Mouse (Mus musculus): ENCODE data around the gene Prr27.

The Prr27 gene

GRCm38 (mm10) chr5:87825386-87825785 lies at the start of gene Prr27:
Gene Prr27 (plus strand): TSS chr5:87825686.
- no peak for DNase-seq (ENCODE audit: low spot score)

DNA sequence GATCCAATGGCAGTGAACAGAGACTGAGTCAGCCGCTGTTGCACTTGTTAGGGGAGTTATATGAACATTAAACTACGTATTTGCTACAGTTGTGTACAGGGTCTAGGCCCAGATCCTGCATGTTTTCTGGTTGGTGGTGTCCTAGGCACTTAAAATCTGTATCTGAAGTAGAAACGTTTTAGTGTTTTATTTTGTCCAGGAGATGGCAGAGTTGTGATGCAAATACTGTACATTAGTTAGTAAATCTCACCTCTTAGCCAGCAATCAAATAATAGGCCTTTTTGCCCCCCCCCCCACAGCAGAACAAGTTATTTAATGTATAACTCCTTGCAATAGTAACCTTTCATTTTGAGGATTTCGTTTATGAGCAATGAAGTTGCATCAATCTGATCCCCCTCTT lies 42.8 kb upstream of the Prr27 start:
- DNase-seq (ENCODE audit: low spot score), result no peak

DNA sequence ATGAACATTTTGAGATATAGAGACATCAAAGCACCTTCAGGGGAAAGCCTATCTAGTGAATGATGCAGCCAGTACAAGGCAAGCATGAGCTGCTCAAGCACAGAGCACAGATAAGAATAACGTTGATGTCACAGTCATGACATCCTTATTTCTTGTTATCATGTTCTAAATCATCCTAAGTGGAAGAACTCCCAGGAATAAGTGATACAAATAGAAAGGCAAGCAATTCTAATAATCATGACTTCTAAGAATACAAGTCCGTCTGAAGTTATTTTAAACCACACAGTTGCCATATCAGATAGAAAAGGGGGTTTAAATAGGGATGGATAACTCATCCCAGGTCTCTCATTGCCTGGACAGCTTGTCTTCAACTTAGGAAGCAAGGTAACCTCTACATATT lies 17.7 kb upstream of the Prr27 start, which contains the start of gene Csn1s2b:
Csn1s2b (plus strand) TSS at position 301 of the 400 bp plus-strand sequence.
- DNase-seq (ENCODE audit: low spot score), result no peak

DNA sequence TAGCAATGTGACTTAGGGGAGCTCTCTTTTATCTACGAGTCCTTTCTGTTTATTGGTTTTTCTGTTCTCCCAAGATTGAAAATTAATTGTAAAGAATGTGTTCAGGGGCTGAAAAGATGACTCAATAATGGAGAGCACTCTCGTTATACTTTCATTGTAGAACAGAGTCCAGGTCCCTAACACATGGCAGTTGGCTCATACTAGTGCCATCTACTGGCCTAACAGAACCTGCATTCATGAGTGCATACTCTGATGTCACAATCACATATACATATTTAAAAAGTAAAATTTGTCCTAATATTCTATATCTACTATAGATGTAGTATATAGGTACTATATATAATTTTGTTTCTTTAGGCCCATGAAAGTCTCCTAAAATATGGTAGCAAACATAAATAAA lies 16.2 kb upstream of the Prr27 start:
- DNase-seq (ENCODE audit: low spot score), result no peak

- DNase-seq (ENCODE audit: low spot score), result no peak
Measured at GRCm38 (mm10) chr5:87855136-87855716, 29.7 kb downstream of the Prr27 start.

DNA sequence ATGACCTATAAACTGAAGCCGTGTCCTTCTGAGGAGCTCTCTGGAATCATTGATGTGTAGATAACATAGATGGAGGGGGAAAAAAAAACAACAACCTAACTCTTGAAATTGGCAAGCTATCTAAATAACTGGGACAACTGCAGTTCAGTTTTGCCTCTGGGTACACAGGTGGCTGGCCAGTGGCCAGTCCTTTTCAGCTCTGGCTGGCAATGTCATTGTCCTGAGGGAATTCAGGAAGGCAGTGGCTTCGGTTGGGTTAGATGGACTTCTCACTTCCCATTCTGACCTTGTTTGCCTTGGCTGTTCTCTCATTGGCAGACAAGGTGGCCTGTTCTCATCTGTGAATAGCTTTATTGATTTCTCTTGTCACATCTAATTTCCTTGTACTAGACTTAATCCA lies 44.6 kb downstream of the Prr27 start:
- DNase-seq (ENCODE audit: low spot score), result no peak

DNA sequence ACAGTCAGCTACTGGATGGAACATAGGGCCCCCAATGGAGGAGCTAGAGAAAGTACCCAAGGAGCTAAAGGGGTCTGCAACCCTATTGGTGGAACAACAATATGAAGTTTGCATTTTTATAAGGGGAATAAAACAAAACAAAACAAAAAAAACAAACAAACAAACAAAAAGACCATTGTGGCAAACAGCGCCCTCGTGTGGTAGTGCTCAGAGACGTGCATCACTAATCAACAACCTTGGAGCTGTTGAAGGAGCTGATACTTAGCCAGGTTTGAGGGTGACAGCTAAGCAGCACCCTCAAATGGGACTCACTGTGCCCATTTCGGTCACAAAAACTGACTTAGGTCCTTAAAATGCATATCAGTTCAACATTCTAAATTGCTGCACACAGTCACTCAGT lies 45.9 kb downstream of the Prr27 start:
- no peak for DNase-seq (ENCODE audit: low spot score)

DNA sequence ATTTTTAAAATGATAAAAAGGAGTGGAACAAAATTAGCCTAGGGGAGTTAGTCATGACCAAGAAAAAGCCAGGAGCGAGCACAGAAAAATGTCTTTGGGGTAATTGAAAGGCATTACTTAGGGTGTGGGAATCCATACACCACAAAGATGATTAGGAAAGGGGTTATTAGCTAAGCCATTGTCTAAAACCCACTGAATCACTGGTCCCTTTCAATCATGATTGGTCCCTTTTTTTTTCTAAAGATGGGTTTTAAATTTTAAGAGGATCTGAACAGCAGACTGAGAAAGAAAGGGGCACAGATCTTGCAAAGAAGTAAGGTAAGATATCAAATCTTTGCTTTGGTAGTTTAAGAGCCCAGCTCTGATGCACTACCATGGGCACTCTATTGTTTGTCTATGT lies 59.2 kb downstream of the Prr27 start, which contains the start of gene Odam:
Odam (plus strand) TSS at position 301 of the 400 bp plus-strand sequence.
- DNase-seq (ENCODE audit: low spot score), result no peak

All from testis, postnatal 10 days (tissue).